Mouse (Mus musculus) lung, adult 2 months (tissue): ENCODE measurements around the gene Syt1.

Source experiments
- CTCF ChIP-seq: fragments of 200-500 bp; IDR thresholded peaks from 2 replicates; pipeline ENCODE4 v1.5.1; 2011; ENCODE audit warnings: mild to moderate bottlenecking, low read length, control low read depth; ENCODE audit not compliant: insufficient read depth
- POLR2A ChIP-seq: fragments of 200-500 bp; IDR thresholded peaks from 2 replicates; pipeline ENCODE4 v1.6.1; 2011; ENCODE audit warnings: low read depth, mild to moderate bottlenecking, control low read depth, low read length, borderline replicate concordance; ENCODE audit errors: extremely low read depth

GRCm38 (mm10) chr10:109009831-109010230, 951 bp downstream of the Syt1 start:
- TF ChIP-seq POLR2A = no peak
- no peak for TF ChIP-seq CTCF
